8 mouse cellular contexts compared by ENCODE assay signal in genomic region chr10:13005043-13005442, GRCm38 (mm10). TPM values are rescaled to one million over a fixed set of nuclear protein-coding genes. Genes with fewer than 3 reads are reported as not detected.
DNase-seq lines count a peak whose midpoint lies in the region; ATAC-seq and TF ChIP-seq lines count a peak whose summit lies in the region.

Gene Sf3b5 (plus strand): TSS chr10:13005343.

- H3K9ac ChIP-seq in forebrain, embryonic 12.5 days = no peak within 1 kb of the TSS
- no peak within 1 kb of the TSS for H3K9ac ChIP-seq in liver, embryonic 13.5 days

- no peaks in the 10 kb centered on the region for H3K9me3 ChIP-seq in forebrain, embryonic 12.5 days
- no peaks in the 10 kb centered on the region for H3K9me3 ChIP-seq in liver, embryonic 13.5 days (replicated peaks)

- no peaks in the 10 kb centered on the region for H3K27me3 ChIP-seq in cerebellum, adult 2 months (ENCODE audit: control insufficient read depth, insufficient read depth, low read length)
- no peaks in the 10 kb centered on the region for H3K27me3 ChIP-seq in forebrain, embryonic 12.5 days
- H3K27me3 ChIP-seq in liver, embryonic 13.5 days = no peaks in the 10 kb centered on the region

- whole genome bisulfite sequencing in cerebellum, adult 2 months = 87% methylated on average over 3 of the region's 3 CpGs
- WGBS in forebrain, embryonic 12.5 days = 89% methylated on average over 3 of the region's 3 CpGs
- WGBS in liver, embryonic 13.5 days (ENCODE audit: insufficient replicate concordance) = 66% methylated on average over 3 of the region's 3 CpGs

- H3K27ac ChIP-seq in cerebellum, adult 2 months (ENCODE audit: insufficient read depth, low read length) = no peak within 1 kb of the TSS
- no peak within 1 kb of the TSS for H3K27ac ChIP-seq in forebrain, embryonic 12.5 days
- H3K27ac ChIP-seq in liver, embryonic 13.5 days = no peak within 1 kb of the TSS

- H3K4me2 ChIP-seq in forebrain, embryonic 12.5 days = no peak within 1 kb of the TSS
- H3K4me2 ChIP-seq in liver, embryonic 13.5 days = no peak within 1 kb of the TSS

- no peak within 1 kb of the TSS for H3K4me3 ChIP-seq in cerebellum, adult 2 months (replicated peaks; ENCODE audit: insufficient read depth, low read depth, low read length)
- no peak within 1 kb of the TSS for H3K4me3 ChIP-seq in forebrain, embryonic 12.5 days (replicated peaks)
- H3K4me3 ChIP-seq in liver, embryonic 13.5 days (replicated peaks) = no peak within 1 kb of the TSS

- DNase-seq in cerebellum, adult 2 months = no peak
- no peak for DNase-seq in cerebellum, postnatal 36 days
- no peak for DNase-seq in liver, embryonic 13.5 days
- no peak for DNase-seq in embryo, embryonic 10 days (ENCODE audit: low spot score)
- no peak for DNase-seq in cerebellum, postnatal 10 days
- no peak for DNase-seq in right cerebral cortex, adult 18-20 months

- TF ChIP-seq POLR2A in cerebellum, adult 2 months (IDR thresholded peaks at IDR 0.05; ENCODE audit: borderline replicate concordance, insufficient read depth, low read length) = no peak

- no peak for TF ChIP-seq CTCF in cerebellum, adult 2 months (IDR thresholded peaks at IDR 0.05; ENCODE audit: borderline replicate concordance, insufficient read depth, low read depth, low read length)

- peaks cover 3% of the 10 kb centered on the region; the same call in 1 of the 2 replicates for H3K4me1 ChIP-seq in cerebellum, adult 2 months (ENCODE audit: control insufficient read depth, insufficient read depth, low read length)
- H3K4me1 ChIP-seq in forebrain, embryonic 12.5 days = peaks cover 13% of the 10 kb centered on the region
- H3K4me1 ChIP-seq in liver, embryonic 13.5 days (replicated peaks) = peaks cover 19% of the 10 kb centered on the region

- H3K36me3 ChIP-seq in forebrain, embryonic 12.5 days (replicated peaks) = no peaks in the 10 kb centered on the region
- H3K36me3 ChIP-seq in liver, embryonic 13.5 days = peaks cover 4% of the 10 kb centered on the region; the same call in 1 of the 2 replicates

- ATAC-seq in CD4-positive, CD25-positive, alpha-beta regulatory T cell, adult 4 months = no peak
- ATAC-seq in forebrain, embryonic 12.5 days (ENCODE audit: low FRiP score) = no peak
- ATAC-seq in liver, embryonic 13.5 days (ENCODE audit: low read depth) = no peak

RNA-seq across cellular contexts. Expression of gene Sf3b5, which starts in this region (rescaled TPM):
- 19.1 and 21.2 TPM in 2 replicates for polyA plus RNA-seq in cerebellum, adult 2 months (2012; rRNA removed)
- 10 to 100 TPM; 35.2 to 36.0 TPM for polyA plus RNA-seq in CD4-positive, CD25-positive, alpha-beta regulatory T cell, adult 4 months (2017; shearing (Covaris generic))
- polyA plus RNA-seq in forebrain, embryonic 12.5 days (2016; fragmentation: Nextera tagmentation; extraction: Ambion mirVana) = 32.5 and 35.5 TPM in 2 replicates
- polyA plus RNA-seq in liver, embryonic 13.5 days (2015; fragmentation: Nextera tagmentation; extraction: Ambion mirVana) = 26.0 and 28.3 TPM in 2 replicates
